9 mouse cellular contexts compared by ENCODE assay signal in genomic region chr5:74051394-74052170, GRCm38 (mm10). TPM values are rescaled to one million over a fixed set of nuclear protein-coding genes. Genes with fewer than 3 reads are reported as not detected.
A peak's percentile ranks its signal among the peaks of the same experiment; 100 is the strongest.
DNase-seq lines count a peak whose midpoint lies in the region; ATAC-seq lines count a peak whose summit lies in the region.
"Had no signal": no experiment of that assay in that cellular context is flagged by ENCODE, and none has a peak within 500 bp of the region (broad histone marks: within the 10 kb centered on the region; RNA-seq: fewer than 3 reads in every experiment).

No protein-coding gene starts in this region.

- H3K4me2 ChIP-seq in heart, embryonic 14.5 days (ENCODE audit: low read length), result peak overlapping the region; percentile 36; the same call in 1 of the 2 replicates
- peak overlapping the region; percentile 14 for H3K4me2 ChIP-seq in lung, embryonic 15.5 days
- H3K4me2 ChIP-seq: embryonic facial prominence, embryonic 12.5 days had no signal

- 0 out of 2 replicates have a peak overlapping the region, but pooled peaks have one; percentile 13 for H3K9ac ChIP-seq in heart, embryonic 14.5 days (ENCODE audit: low read length)
- no peak overlapping the region for H3K9ac ChIP-seq in lung, embryonic 15.5 days
- H3K9ac ChIP-seq: embryonic facial prominence, embryonic 12.5 days had no signal

- H3K4me1 ChIP-seq in heart, embryonic 14.5 days (ENCODE audit: control insufficient read depth in 2 of 2, insufficient read depth in 2 of 2, low read length in 2 of 2), result peaks cover 18 to 47% of the 10 kb centered on the region in 2 experiments
- H3K4me1 ChIP-seq in lung, embryonic 15.5 days, result peaks cover 31% of the 10 kb centered on the region

- H3K4me3 ChIP-seq in heart, embryonic 14.5 days (ENCODE audit: control insufficient read depth in 1 of 2, insufficient read depth in 1 of 2, low read depth in 1 of 2, low read length in 2 of 2), result no peak overlapping the region
- H3K4me3 ChIP-seq in lung, embryonic 15.5 days, result no peak overlapping the region
- H3K4me3 ChIP-seq: embryonic facial prominence, embryonic 12.5 days had no signal

- 62% methylated on average over 23 of the region's 23 CpGs for WGBS in heart, embryonic 14.5 days
- WGBS in lung, embryonic 15.5 days, result 55% methylated on average over 23 of the region's 23 CpGs

- H3K27me3 ChIP-seq in heart, embryonic 14.5 days (ENCODE audit: control insufficient read depth, insufficient read depth, low read length), result no peaks in the 10 kb centered on the region
- H3K27me3 ChIP-seq in lung, embryonic 15.5 days, result no peaks in the 10 kb centered on the region
- H3K27me3 ChIP-seq: embryonic facial prominence, embryonic 12.5 days had no signal

- ATAC-seq in frontal cortex, adult (ENCODE audit: low TSS enrichment), result peak; percentile 83
- peak; percentile 31; the same call in 1 of the 2 replicates for ATAC-seq in heart, embryonic 14.5 days (ENCODE audit: insufficient number of reproducible peaks, insufficient read depth, low FRiP score, low read depth)
- ATAC-seq in lung, embryonic 15.5 days (ENCODE audit: borderline replicate concordance, extremely low read depth, low FRiP score, low TSS enrichment), result peak; percentile 46; the same call in 1 of the 2 replicates

- H3K9me3 ChIP-seq in heart, embryonic 14.5 days (ENCODE audit: control insufficient read depth, low read length), result no peaks in the 10 kb centered on the region
- H3K9me3 ChIP-seq in lung, embryonic 15.5 days, result no peaks in the 10 kb centered on the region
- H3K9me3 ChIP-seq: embryonic facial prominence, embryonic 12.5 days had no signal

- no peaks in the 10 kb centered on the region for H3K36me3 ChIP-seq in heart, embryonic 14.5 days (ENCODE audit: control insufficient read depth, insufficient read depth, low read length)
- no peaks in the 10 kb centered on the region for H3K36me3 ChIP-seq in lung, embryonic 15.5 days

- DNase-seq in frontal cortex, postnatal 10 days (ENCODE audit: low spot score in 2 of 2), result no peak
- DNase-seq in urinary bladder, postnatal 14 days (ENCODE audit: low spot score), result peak; percentile 56
- no peak for DNase-seq in urinary bladder, adult 2 months (ENCODE audit: low spot score)
- no peak for DNase-seq in spleen, adult 12 weeks (ENCODE audit: low spot score)
- DNase-seq in frontal cortex, postnatal 25 days (ENCODE audit: low spot score in 2 of 2), result no peak

- peak overlapping the region; percentile 26 to 62 for H3K27ac ChIP-seq in heart, embryonic 14.5 days (replicated peaks in 1 of 2; ENCODE audit: control insufficient read depth in 1 of 2, insufficient read depth in 1 of 2, low read depth in 2 of 2, low read length in 2 of 2)
- peak overlapping the region; percentile 34; the same call in 1 of the 2 replicates for H3K27ac ChIP-seq in lung, embryonic 15.5 days
- H3K27ac ChIP-seq: embryonic facial prominence, embryonic 12.5 days had no signal

RNA-seq across cellular contexts. Expression of gene Usp46, which starts 16.6 kb away (rescaled TPM):
- polyA plus RNA-seq in urinary bladder, adult 2 months (2012; rRNA removed), result 19.9 and 20.2 TPM in 2 replicates
- 35.2 and 37.1 TPM in 2 replicates for polyA plus RNA-seq in heart, embryonic 14.5 days (2014; fragmentation: Nextera tagmentation; extraction: Ambion mirVana)
- 44.5 and 46.4 TPM in 2 replicates for polyA plus RNA-seq in lung, embryonic 15.5 days (2015; fragmentation: Nextera tagmentation; extraction: Ambion mirVana)

Comparison
In these comparisons a context has a peak if more than half of its experiments do, and no peak if none do; other contexts are left out.
1. ATAC-seq: peak in every context shown above with its lines; median percentile 83 in frontal cortex, adult; 46 in lung, embryonic 15.5 days; 31 in heart, embryonic 14.5 days.